Mouse (Mus musculus): ENCODE measurements at regions not wholly inside any gene's neighbourhood (a gene's known extent, or its start where the extent isn't known, plus 50 kb on each side); places are given as distances from the start of the nearest gene placed in this dataset.

DNA sequence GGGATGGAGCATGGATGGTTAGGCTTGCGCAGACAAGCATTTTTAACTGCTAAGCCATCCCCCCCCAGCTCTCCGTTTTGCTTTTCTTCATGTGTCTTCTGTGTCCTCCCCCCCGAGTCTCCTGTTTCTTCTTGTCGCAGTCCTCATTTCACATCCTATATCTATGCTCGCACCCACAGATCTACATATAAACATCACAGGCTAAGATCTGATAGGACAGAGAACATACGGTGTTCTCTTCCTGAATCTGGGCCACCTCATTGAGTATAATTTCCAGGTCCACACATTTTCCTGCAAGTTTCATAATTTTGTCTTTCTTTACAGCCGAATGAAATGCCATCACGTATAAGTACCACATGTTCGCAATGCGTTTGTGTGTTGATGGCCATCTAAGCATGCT is 168.7 kb downstream of the Zfp36l1 start:
- no peak for DNase-seq (ENCODE audit: low spot score in 2 of 2)

DNA sequence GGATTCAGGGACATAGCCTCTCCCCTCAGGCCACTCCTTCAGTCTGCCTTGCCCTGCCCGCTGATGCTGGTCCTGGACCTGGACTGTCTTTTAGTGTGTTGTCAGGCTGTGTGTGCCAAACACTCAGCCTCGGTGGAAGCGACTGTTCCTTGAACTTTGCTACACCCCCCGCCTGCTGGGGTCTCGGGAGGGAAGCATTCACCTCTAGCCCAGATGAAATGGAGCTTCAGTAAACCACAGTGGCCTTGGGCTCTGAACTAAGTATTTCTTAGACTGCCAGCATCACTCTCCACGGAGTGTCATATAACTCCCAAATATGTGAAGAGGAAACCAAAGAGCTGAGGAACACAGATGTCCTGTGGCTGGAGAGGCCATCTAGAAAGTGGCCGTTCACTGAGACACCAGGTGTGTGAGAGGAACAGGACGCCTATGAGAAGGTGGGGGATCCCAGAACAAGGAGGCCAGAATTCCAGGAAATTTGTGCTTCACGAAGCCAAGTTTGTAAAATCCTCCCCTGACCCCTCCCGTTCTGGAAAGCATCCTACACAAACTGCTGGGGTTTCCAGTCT is 170.2 kb downstream of the Zfp36l1 start:
- no peak for DNase-seq (ENCODE audit: low spot score in 2 of 2)

DNA sequence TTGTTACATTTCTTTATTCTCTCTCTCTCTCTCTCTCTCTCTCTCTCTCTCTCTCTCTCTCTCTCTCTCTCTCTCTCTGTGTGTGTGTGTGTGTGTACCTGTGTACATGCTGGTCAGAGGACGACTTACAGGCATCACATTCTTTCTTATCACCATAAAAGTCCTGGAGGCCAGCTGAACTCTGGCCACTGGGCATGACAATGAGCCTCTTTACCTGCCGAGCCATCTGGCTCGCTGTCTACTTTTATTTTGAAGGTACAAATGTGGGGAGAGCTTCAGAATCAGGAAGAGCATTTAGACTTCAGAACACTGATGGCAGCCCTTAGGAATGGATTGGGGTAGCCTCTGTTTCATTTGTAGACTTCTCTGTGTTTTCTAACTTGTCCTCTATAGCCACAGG is 171.0 kb downstream of the Zfp36l1 start:
- DNase-seq (ENCODE audit: low spot score in 2 of 2), result no peak

DNA sequence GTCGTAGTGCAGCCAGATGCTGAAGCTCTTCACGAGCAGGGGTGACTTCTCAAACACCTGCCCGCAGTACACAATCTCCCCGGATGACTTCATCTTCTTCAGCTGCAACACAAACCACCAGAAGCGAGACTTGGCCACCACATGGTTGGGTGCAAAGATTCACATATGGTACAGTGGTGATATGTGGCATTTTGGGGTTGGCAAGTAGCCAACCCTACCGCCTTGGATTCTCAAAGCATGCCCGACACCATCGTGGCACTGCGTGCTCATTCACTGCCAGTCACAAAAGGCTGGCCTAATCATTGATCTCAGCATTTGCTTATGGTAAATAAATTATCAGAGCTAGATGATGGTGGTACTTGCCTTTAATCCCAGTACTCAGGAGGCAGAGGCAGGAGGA is 173.4 kb downstream of the Zfp36l1 start:
- DNase-seq (ENCODE audit: low spot score in 2 of 2), result no peak

DNA sequence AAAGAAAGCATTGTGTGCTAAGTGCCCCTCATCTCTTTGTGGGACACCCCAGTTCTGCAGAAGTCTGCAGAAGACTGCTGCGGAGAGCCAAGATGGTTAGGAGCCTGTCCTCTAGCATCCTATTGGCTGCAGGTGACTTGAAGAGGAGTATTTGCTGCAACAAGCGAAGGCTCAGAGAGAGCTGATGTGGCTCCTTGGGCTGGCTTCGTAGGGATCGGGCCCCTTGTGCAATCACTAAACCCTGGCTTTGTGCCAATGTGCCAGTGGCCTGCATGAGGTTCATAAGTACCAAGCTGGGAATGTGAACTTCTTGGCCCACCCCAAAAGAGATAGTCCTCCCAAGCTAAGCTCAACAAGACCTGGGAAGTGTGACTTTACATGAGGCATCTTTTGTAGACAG is 174.9 kb downstream of the Zfp36l1 start:
- no peak for DNase-seq (ENCODE audit: low spot score in 2 of 2)

DNA sequence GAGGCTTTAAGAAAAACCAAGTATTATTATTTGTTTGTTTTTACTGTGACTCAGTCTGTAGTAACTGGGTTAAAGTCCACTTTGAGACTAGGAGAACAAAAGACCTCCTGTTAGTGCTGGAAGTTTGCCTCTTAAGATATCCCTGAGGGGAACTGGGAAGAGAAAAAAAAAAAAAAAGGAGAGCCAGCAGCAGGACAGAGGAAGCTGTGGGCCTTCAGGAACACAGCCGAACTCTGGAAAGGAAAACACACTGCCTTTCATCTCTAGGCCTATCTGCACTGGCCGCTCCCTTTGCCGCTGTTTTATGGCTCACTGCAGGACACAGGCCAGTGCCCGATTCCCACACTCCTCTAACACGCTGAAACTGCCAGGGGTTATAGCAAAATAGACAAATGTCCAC is 176.1 kb downstream of the Zfp36l1 start:
- peak in 1 of 2 experiments; percentile 48 for DNase-seq (ENCODE audit: low spot score in 2 of 2)

DNA sequence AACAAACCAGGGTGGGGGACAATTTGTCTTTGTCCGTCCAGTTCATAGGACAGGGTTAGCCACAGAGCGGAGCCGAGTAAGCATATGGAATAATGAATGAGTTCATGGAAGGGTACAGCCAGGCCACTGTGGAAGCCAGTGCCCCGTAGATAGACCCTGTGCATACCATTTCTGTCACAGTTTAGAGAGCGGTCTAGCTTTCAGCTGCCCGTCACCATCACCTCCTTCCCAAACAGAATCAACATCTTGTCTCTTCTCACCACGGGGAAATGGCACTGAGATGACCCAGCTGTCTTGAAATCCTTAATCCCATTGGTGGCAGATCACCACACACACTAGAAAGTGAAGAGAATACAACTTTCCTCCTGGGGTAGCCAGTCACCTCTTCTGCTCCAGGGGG is 178.7 kb downstream of the Zfp36l1 start:
- no peak for DNase-seq (ENCODE audit: low spot score in 2 of 2)

DNA sequence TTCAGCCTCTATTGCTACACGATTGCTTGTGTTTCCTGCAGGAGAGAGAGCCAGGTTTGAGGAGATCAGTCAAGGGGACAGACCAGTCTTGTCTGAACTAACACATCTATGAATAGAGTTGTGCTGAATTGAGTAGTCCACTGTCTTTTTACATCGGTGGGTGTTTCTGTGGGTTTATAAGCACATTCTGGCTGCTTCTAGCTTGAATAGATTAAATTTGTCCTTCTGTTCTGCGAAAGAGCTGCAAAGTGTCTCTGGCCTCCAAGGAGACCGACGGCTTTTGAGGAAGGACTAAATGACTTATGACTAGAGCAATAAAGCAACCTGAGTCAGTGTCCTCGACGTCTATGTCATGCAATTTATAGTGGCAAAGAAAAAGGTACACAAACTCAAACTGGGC is 179.9 kb downstream of the Zfp36l1 start:
- DNase-seq (ENCODE audit: low spot score in 2 of 2), result no peak

DNA sequence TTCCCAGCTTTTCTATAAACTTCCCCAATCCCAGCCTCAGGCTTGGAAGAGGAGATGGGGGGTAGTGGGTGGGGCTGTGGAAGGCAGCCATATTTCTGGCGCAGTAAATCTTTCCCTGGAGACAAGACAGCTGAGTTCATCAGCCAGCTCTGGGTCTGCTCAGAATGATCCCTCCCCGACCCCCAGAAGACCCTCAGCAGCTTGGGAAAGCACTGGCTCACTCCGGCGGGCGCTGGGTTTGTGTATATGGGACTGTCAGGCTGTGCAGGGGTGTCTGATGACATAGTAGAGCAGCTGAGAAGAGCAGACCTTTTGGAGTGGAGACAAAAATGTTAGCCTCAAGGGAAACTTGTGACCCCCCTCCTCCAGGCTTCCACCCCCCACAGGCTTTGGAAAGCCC is 181.4 kb downstream of the Zfp36l1 start:
- no peak for DNase-seq (ENCODE audit: low spot score in 2 of 2)

DNA sequence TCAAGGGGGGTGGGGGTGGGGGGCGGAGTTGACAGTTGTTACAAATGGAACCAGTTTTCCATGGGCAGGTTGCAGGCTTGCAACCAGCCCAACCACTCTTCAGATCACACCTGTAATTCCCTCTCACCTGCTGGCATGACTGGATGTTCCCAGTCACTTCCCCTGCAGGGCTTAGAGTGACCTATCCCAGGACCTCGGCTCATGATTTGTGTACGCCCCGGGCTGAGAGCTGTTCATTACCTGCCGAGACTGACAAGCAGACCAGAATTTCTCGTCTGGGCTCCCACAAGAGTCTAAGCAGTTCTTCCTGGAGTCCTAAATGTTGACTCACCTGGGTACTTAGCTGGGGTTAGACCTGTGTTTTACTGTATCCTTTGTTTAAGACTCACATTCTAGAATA is 183.0 kb downstream of the Zfp36l1 start:
- DNase-seq (ENCODE audit: low spot score in 2 of 2), result peak in 1 of 2 experiments; percentile 59

DNA sequence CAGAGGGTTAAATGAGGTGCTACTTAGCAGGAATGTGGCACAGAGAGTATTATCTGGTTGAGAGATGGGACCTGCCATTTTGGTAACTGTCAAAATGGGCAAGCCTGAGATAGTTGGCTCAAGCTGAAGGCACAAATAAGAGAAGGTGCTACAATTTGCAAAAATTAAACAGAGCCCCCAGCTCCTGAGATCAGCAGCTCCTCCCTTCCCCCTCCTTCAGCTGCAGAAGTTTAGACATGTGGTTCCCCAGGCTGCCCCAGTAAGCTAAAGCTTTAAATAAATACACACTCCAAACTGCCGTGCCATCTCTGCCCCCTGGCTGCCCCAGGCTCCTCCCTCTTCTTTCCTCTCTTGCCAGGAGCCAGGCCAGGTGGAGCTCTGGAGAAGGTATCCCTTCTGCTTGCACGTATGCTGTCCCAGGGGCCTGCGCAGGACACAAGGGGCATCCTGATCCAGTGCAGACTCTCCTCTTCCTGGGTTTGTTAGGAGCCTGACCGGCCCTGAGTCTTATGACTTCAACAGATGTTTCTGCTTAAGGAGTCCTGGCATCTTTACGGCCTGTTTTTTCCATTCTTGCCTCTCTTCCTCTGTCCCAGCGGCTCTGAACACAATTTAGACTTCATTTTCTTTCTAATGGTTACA is 184.0 kb downstream of the Zfp36l1 start:
- peak in 1 of 2 experiments; percentile 49 for DNase-seq (ENCODE audit: low spot score in 2 of 2)

DNA sequence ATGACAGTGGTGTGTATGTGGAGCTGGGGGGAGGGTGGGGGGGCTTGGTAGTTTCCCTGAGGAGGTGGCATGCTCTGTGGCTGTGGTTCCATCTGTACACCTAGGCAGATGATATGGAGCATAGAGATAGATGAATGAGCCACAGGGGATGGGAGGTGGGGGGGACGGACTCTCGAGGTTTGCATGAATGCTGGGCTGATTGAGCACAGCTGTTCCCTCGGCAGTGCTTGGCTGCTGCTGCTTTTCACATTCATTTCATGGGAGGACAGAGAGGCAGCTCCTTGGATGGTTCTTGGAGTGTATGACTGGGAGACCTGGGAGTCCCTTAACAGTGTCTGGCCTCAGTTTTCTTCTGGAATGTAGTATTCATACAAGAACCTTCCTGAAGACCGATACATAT is 184.5 kb downstream of the Zfp36l1 start:
- peak in 1 of 2 experiments; percentile 31 for DNase-seq (ENCODE audit: low spot score in 2 of 2)

DNA sequence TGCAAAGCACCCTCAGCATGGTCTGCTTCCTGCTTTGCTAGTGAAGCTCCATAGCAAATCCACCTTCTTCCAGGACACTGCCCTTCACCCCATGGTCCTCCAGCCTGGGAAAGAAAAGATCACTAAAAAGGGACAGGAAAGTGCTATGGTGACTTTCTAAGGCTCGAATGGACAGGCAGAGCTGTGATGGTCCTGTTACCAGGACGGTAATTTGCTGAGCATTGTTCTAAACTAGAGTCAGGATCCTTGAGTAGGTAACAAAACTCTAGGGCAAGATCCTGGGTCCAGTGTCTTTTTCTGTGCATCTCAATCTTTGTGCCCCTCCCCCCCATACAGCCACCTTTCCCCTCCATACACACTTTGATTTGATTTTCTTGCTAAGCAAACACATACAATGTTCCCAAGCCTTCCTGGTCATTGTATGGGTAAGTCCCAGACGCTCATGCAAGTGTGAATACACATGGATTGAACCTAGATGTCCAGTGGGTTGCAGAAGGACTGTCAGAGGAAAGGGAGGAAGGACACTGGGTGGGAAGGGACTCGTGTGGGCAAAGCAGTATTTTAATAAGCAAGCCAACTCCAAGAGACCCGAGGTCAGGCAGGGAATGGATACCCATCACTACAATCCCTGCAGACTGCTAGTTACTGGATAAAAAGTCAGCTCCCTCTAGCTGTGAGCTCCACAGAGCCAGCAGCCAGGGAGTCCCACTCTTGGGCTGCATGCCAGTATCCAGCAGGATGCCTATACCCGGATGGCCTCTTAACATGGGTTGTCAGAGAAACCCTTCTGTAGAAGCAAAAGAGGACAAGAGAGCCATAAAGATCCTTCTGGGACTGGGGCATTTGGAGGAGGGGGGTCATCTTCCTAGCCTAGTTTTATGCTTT is 186.9 kb downstream of the Zfp36l1 start:
- DNase-seq (ENCODE audit: low spot score in 2 of 2), result no peak

DNA sequence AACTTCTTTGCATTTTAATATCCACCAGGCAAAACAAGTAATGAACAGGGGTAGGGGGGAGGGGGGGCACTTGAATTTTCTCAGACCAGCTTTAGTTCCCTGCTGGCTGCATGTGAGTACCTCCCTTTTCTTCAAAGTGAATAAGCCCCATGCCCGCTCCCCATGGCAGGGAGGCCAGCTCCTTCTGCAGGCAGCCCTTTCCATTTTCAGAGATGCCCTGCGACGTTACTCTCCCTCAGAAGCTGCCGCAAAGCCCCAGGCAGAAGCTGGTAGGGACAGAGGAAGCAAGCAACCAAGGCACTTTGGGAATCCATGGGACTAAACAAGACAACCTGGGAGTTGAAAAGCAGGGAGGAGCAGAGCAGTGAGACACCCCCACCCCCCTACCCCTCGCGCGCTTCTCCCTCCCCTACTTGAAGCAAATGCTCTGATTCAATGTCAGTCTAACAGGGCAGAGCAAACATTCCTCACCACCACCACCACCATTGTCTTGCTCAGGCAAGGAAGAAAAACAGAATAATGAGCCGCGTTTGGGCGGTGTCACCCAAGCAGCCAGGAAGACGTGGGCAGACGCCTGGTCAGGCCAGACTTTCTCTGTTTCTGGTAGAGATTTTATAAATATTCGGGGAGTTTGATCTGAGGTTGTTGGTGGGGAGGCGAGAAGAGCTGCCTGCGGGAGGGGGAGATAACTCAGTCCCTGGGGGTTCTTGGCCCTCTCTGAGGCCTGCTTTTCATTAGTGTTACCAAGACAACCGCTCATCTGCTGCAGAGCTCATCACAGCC is 187.7 kb downstream of the Zfp36l1 start:
- peak in 1 of 2 experiments; percentile 41 for DNase-seq (ENCODE audit: low spot score in 2 of 2)

DNA sequence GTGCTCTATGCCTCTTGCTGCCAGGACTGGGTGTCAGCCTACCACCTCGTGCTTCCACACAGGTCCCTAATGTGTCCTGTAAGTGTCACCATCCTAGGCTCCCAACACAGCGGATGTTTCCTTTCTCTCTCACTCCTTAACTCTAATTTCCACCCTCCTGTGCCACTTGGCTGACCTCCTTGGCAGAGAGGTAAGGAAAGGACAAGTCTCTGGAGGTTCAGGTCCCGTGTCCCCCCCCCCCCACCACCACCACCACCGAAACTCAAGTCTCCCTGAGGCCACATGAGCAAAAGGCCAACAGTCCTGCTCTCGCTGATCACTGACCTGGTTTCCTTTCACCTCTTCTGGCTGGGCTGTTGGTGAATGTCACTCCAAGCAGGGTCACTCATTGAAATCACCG is 189.0 kb downstream of the Zfp36l1 start:
- no peak for DNase-seq (ENCODE audit: low spot score in 2 of 2)

DNA sequence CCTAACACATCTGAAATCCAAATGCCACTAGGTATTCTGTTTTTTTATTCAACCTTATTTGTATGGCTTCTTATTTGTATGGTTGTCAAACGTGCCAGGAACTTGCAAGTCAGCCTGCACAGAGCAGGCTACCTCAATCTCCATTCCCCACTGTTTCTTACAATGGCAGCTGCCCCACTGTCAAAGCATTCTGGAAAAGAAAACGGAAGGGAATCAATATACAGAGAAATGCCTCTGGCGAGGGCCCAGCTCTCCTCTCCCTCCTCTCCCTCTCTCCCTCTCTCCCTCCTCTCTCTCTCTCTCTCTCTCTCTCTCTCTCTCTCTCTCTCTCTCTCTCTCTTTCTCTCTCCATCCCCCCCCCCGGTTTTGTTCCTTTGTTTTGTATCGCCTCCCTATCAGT is 191.0 kb downstream of the Zfp36l1 start:
- DNase-seq (ENCODE audit: low spot score in 2 of 2), result no peak

DNA sequence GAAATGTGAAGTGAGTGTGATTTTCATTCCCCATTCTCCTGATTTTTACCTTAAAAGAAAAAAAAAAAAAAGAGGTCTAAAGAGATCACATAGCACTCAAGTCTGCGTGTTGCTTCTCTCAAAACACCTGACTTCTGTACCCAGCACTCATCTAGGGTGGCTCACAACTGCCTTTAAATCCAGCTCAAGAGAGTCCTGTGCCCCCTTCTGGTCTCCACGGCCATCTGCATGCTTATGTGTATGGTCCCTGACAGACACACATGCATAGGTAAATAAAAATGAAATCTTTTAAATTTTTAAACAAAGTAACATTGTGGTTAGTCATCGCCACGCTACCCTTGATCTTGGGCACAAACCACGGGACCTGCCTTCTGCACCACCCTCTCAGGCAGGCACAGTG is 193.8 kb downstream of the Zfp36l1 start:
- DNase-seq (ENCODE audit: low spot score in 2 of 2), result no peak

DNA sequence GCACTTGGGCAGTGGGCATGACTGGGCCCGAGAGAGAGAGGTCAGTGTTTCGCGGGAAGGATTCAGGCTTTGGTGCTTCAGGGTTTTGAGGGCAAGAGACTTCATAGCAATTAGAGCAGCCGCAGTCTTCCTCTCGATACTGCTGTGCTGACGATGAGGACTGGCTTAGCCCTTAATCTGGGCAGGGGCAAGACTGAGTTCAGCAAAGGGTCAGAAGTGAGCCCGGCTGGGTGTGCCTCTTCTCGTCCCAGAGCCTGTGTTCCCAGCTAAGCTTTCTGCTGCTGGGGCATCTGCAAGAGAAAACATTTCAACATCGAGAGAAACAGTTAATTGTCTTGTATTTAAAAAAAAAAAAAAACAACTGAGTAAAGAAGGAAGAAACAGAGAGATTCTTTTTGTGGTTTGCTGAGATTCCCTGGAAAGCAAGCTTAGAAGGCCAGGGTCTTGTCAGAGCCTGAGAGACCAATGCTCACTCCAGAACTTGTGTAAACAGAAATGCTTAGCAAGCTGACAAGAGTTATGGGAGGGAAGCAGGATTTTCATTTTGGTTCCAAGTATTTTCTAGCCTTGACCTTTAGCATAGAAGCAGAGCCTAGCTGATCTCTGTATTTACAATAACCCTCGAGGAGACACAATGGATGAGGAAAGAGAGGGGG is 195.1 kb downstream of the Zfp36l1 start:
- no peak for DNase-seq (ENCODE audit: low spot score in 2 of 2)

DNA sequence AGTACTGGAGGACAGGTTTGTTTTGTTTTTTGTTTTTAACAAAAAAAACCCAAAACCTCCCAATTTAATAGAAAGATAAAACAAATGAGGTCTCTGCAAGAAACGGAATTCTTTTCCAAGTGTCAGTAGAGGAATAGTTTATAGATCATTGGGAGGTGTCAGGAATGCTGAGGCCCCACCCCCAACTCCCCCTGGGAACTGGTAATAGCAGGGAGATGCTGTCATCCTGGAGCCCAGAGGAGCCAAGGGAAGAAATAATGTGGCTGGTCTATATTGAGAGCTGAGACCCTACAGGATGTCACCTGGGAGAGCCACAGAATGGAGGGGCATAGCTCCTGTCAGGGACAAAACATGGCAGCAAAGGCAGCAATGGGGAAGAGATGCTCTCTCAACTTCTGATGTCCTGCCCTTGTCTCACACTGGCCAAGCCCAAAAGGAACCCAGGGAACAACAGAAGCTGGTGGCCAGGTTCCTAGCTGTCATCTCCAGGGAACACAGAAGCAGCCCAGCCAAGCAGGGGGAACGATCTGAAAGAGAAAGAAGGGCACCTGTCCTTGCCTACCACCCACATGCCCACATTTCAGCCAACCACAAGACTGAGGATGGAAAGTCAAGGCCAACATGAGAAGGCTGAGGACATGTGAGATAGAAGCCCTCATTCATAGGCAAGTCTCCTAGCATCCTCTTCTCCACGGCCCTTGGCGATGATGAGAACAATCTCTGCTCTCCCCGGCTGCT is 195.7 kb downstream of the Zfp36l1 start:
- DNase-seq (ENCODE audit: low spot score in 2 of 2), result no peak

DNA sequence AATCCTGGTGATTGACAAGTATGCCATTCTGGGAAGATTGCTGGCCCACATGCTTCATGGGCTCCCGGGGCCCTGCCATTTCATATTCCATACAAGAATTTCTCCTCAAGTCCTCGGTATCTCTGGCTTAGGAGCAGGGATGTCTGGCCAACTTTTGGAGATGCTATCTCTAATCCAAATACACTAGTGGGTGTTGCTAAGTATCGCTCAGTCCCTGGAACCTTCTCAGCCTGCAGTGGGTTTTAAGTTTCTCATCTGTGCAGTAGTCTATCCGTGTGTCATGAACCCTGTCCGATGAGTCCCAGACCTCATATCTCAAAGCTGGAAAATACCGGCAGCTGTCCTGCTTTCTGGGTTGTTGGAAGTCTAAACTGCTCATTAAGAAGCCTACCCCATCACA is 198.9 kb downstream of the Zfp36l1 start:
- DNase-seq (ENCODE audit: low spot score in 2 of 2), result no peak

Measured in urinary bladder, adult 18-20 months (tissue).